Mouse (Mus musculus) frontal cortex, postnatal 14 days (tissue): ENCODE results near the gene Msh6.
"Not testable (repeated sequence)": the region's sequence is repeated elsewhere in the genome, so short reads cannot be mapped to it uniquely, and the experiment has no call there.

Experiments used
- DNase-seq, 2 experiments: peaks; one replicate each; pipeline ENCODE4 v3.0.0; 2022; ENCODE audit warnings: low spot score in 2 of 2

Msh6 gene

GRCm38 (mm10) chr17:87974629-87975228 is at the start of gene Msh6:
Gene Msh6, plus strand, starts transcription at chr17:87975062.
- peak; percentile 68 to 77 for DNase-seq

- no peak for DNase-seq
These were observed 40.5 kb upstream of the Msh6 start for GRCm38 (mm10) chr17:87934326-87934725.

GRCm38 (mm10) chr17:87934736-87935135 is 40.1 kb upstream of the Msh6 start:
- no peak for DNase-seq

- no peak for DNase-seq
These were observed 38.7 kb upstream of the Msh6 start for GRCm38 (mm10) chr17:87936156-87936555.

GRCm38 (mm10) chr17:87948965-87949584 is 25.8 kb upstream of the Msh6 start:
- DNase-seq: peak; percentile 61 to 82

GRCm38 (mm10) chr17:87954618-87955124 is 20.2 kb upstream of the Msh6 start:
- DNase-seq: not testable (repeated sequence)

- DNase-seq: no peak
These were observed 17.6 kb upstream of the Msh6 start for GRCm38 (mm10) chr17:87957096-87957840.

- DNase-seq: no peak
These were observed 16.6 kb upstream of the Msh6 start for GRCm38 (mm10) chr17:87958283-87958682.

GRCm38 (mm10) chr17:87959406-87959805 is 15.5 kb upstream of the Msh6 start:
- not testable (repeated sequence) for DNase-seq

GRCm38 (mm10) chr17:87959931-87960330 is 14.9 kb upstream of the Msh6 start:
- not testable (repeated sequence) for DNase-seq

- DNase-seq: no peak
These were observed 11.5 kb upstream of the Msh6 start for GRCm38 (mm10) chr17:87963081-87964075.

GRCm38 (mm10) chr17:87968483-87968926 is 6.4 kb upstream of the Msh6 start:
- DNase-seq: not testable (repeated sequence)

GRCm38 (mm10) chr17:87971696-87972591 is 2.9 kb upstream of the Msh6 start:
- not testable (repeated sequence) for DNase-seq

- no peak for DNase-seq
These were observed 2.0 kb upstream of the Msh6 start for GRCm38 (mm10) chr17:87972856-87973255.

- no peak for DNase-seq
These were observed 1.3 kb upstream of the Msh6 start for GRCm38 (mm10) chr17:87973261-87974167.

- DNase-seq: peak in 1 of 2 experiments; percentile 22
These were observed 479 bp downstream of the Msh6 start for GRCm38 (mm10) chr17:87975229-87975853.

GRCm38 (mm10) chr17:87976154-87976806 is 1.4 kb downstream of the Msh6 start:
- no peak for DNase-seq

- DNase-seq: not testable (repeated sequence)
These were observed 2.1 kb downstream of the Msh6 start for GRCm38 (mm10) chr17:87976927-87977326.
